Mouse (Mus musculus) kidney, adult 2 months (tissue): ENCODE results near the gene Mettl5. TPM values are rescaled to one million over a fixed set of nuclear protein-coding genes. Genes with fewer than 3 reads are reported as not detected.

Source experiments
- DNase-seq: peaks from one replicate; pipeline ENCODE4 v3.0.0; 2021
- H3K27ac ChIP-seq: fragments of 200-500 bp; 2 replicates; pipeline ENCODE4 v1.5.1; 2012; ENCODE audit warnings: low read depth, low read length, control low read depth, inconsistent platforms; ENCODE audit not compliant: insufficient read depth
- H3K27me3 ChIP-seq: fragments of 200-500 bp; replicated peaks from 2 replicates; pipeline ENCODE4 v1.6.1; 2012; ENCODE audit warnings: mild to moderate bottlenecking, moderate library complexity, low read length, inconsistent platforms; ENCODE audit not compliant: control insufficient read depth, insufficient read depth
- H3K36me3 ChIP-seq: fragments of 200-500 bp; 2 replicates; pipeline ENCODE4 v1.6.1; 2012; ENCODE audit warnings: mild to moderate bottlenecking, moderate library complexity, low read length, inconsistent platforms; ENCODE audit not compliant: control insufficient read depth, insufficient read depth
- H3K4me1 ChIP-seq: fragments of 200-500 bp; 2 replicates; pipeline ENCODE4 v1.6.1; 2011; ENCODE audit warnings: low read length; ENCODE audit not compliant: control insufficient read depth, insufficient read depth
- H3K4me3 ChIP-seq: fragments of 200-500 bp; 2 replicates; pipeline ENCODE4 v1.5.1; 2011; ENCODE audit warnings: mild to moderate bottlenecking, low read depth, low read length, control low read depth; ENCODE audit not compliant: insufficient read depth
- CTCF ChIP-seq: fragments of 200-500 bp; conservative IDR thresholded peaks from 2 replicates; pipeline ENCODE4 v1.5.1; 2011; ENCODE audit warnings: low read depth, mild to moderate bottlenecking, control low read depth, low read length, moderate library complexity, mixed read lengths; ENCODE audit not compliant: insufficient read depth, insufficient read length
- POLR2A ChIP-seq: fragments of 200-500 bp; IDR thresholded peaks from one replicate; pipeline ENCODE4 v1.6.1; 2011; ENCODE audit warnings: low read depth, low read length, control low read depth
- WGBS: fragments of 180-500 bp; shearing (Covaris S2); methylation state at CpG from one replicate; pipeline ENCODE4 v1.1.7; 2018; 5-methylcytosine and 5-hydroxymethylcytosine counted together
- polyA plus RNA-seq: library from polyadenylated mRNA; depleted of rRNA; stranded (reverse); fragments of >200 nt; gene quantifications from 2 replicates; pipeline ENCODE4 v1.2.3, GENCODE M21; 2012

Mettl5 gene
- polyA plus RNA-seq, 1 experiment = 8.8 TPM

DNA sequence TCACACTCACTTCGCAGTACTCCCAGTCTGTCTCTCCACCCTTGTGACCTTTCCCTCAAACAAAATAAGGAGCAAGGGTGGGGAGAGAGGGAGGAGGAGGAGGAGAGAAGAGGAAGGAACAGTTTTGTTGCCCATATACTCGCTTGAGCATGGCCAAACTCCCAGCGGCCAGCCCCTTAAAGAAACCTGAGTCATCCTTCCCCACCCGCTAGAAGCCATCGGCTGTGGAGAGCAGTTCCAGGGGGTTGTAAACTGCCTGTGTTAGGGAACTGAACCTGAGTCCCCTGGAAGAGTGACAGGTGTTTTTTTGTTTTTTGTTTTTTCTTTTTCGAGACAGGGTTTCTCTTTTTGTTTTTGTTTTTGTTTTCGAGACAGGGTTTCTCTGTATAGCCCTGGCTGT, 5.4 kb upstream of the Mettl5 start:
- WGBS = 47% methylated on average over 7 of the region's 7 CpGs
- Histone ChIP-seq H3K36me3 (no peaks in the 10 kb centered on the region), H3K27ac (no peak overlapping the region), H3K4me1 (no peaks in the 10 kb centered on the region), H3K27me3 (no peaks in the 10 kb centered on the region), H3K4me3 (no peak overlapping the region)
- no peak for TF ChIP-seq POLR2A
- no peak for TF ChIP-seq CTCF
- DNase-seq = no peak

DNA sequence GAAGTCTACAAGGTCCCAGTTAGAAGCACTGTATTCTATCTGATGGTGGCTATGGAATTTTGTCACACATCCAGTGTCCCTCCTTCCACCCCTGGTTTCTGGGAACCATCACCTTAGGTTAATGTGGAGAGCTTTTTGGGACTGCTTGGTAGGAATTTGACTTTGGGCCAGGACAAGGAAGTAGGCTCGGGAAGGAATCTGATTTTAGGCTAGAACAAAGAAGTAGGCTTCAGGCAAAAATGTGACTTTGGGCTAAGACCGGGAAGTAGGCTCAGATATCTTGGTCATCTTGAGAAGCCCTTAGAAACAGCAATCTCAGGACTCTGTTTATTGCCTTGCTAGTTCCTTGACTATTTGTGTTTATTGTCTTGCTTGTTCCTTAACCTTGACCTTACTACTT, 3.5 kb upstream of the Mettl5 start:
- no peak overlapping the region for H3K27ac ChIP-seq
- 68% methylated on average over 2 of the region's 2 CpGs for WGBS
- 0 out of 2 replicates have a peak, but pooled peaks cover 2% of the 10 kb centered on the region for H3K4me1 ChIP-seq
- no peak overlapping the region for H3K4me3 ChIP-seq
- TF ChIP-seq POLR2A (no peak), CTCF (no peak)
- no peak for DNase-seq
- no peaks in the 10 kb centered on the region for H3K36me3 ChIP-seq
- H3K27me3 ChIP-seq = no peaks in the 10 kb centered on the region

- 6% methylated on average over 12 of the region's 12 CpGs for WGBS
- Histone ChIP-seq H3K4me3 (peak overlapping the region; percentile 86), H3K4me1 (0 out of 2 replicates have a peak, but pooled peaks cover 2% of the 10 kb centered on the region), H3K27ac (no peak overlapping the region), H3K27me3 (no peaks in the 10 kb centered on the region), H3K36me3 (no peaks in the 10 kb centered on the region)
- TF ChIP-seq POLR2A (no peak), CTCF (no peak)
- no peak for DNase-seq
These were observed 365 bp downstream of the Mettl5 start for GRCm38 (mm10) chr2:69885050-69885449.

- H3K27ac ChIP-seq = no peak overlapping the region
These were observed 834 bp downstream of the Mettl5 start for GRCm38 (mm10) chr2:69884581-69884980.

DNA sequence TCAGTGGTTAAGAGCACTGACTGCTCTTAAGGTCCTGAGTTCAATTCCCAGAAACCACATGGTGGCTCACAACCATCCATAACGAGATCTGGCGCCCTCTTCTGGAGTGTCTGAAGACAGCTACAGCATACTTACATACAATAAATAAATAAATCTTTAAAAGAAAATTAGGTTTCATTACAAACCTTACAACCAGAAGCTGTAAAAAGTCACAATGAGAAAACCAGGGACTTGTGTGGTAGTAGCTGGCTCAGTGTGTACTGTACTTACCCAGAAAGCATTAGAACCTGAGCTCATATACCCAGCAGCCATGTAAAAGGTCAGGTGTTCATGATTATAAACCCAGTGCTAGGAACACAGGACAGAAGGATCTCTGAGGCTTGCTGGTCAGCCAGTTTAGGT, 1.4 kb downstream of the Mettl5 start:
- TF ChIP-seq CTCF (0 out of 2 replicates have a peak, but pooled peaks have one; percentile 8), POLR2A (no peak)
- WGBS = 78% methylated on average over 2 of the region's 2 CpGs
- H3K27me3 ChIP-seq = no peaks in the 10 kb centered on the region
- DNase-seq = peak; percentile 17
- H3K4me3 ChIP-seq = no peak overlapping the region
- no peaks in the 10 kb centered on the region for H3K36me3 ChIP-seq
- 0 out of 2 replicates have a peak, but pooled peaks cover 2% of the 10 kb centered on the region for H3K4me1 ChIP-seq
- no peak overlapping the region for H3K27ac ChIP-seq

More at GRCm38 (mm10) chr2:69884581-69884980, 834 bp downstream of the Mettl5 start:
- WGBS = 25% methylated on average over 6 of the region's 6 CpGs
- Histone ChIP-seq H3K4me3 (peak overlapping the region; percentile 86; the same call in 1 of the 2 replicates), H3K36me3 (no peaks in the 10 kb centered on the region), H3K27me3 (no peaks in the 10 kb centered on the region), H3K4me1 (0 out of 2 replicates have a peak, but pooled peaks cover 2% of the 10 kb centered on the region)
- DNase-seq = no peak
- TF ChIP-seq POLR2A (no peak), CTCF (no peak)

GRCm38 (mm10) chr2:69862117-69862657, 23.2 kb downstream of the Mettl5 start:
- no peak for TF ChIP-seq CTCF
- TF ChIP-seq POLR2A = no peak
- Histone ChIP-seq H3K4me1 (peaks cover 6% of the 10 kb centered on the region; the same call in 1 of the 2 replicates), H3K4me3 (peak overlapping the region; percentile 92), H3K27me3 (no peaks in the 10 kb centered on the region), H3K36me3 (peaks cover 3% of the 10 kb centered on the region; the same call in 1 of the 2 replicates), H3K27ac (peak overlapping the region; percentile 55)
- WGBS = under 1% methylated on average over 13 of the region's 13 CpGs
- DNase-seq = no peak

- Histone ChIP-seq H3K36me3 (no peaks in the 10 kb centered on the region), H3K4me3 (peak within 1 kb of the TSS; percentile 92), H3K27me3 (no peaks in the 10 kb centered on the region), H3K4me1 (peaks cover 6% of the 10 kb centered on the region; the same call in 1 of the 2 replicates), H3K27ac (peak within 1 kb of the TSS; percentile 85)
- peak; percentile 96 for DNase-seq
- WGBS = under 1% methylated on average over 66 of the region's 66 CpGs
- TF ChIP-seq CTCF = no peak
- TF ChIP-seq POLR2A = no peak
These were observed 23.8 kb downstream of the Mettl5 start, which contains the start of gene Ssb for GRCm38 (mm10) chr2:69861485-69862091. Gene Ssb, plus strand, starts transcription at chr2:69861562.
